Mouse (Mus musculus): ENCODE measurements around the gene Plxnb1. TPM values are rescaled to one million over a fixed set of nuclear protein-coding genes. Genes with fewer than 3 reads are reported as not detected.
A peak's percentile ranks its signal among the peaks of the same experiment; 100 is the strongest.
"Not testable (repeated sequence)": the region's sequence is repeated elsewhere in the genome, so short reads cannot be mapped to it uniquely, and the experiment has no call there.

The Plxnb1 gene
- total RNA-seq, 1 experiment from 2014 or later: 67.0 TPM

- DNase-seq: no peak
Observed at GRCm38 (mm10) chr9:109102541-109102940, 7.4 kb downstream of the Plxnb1 start.

- peak; percentile 93 for DNase-seq
Observed at GRCm38 (mm10) chr9:109103250-109103649, 8.1 kb downstream of the Plxnb1 start.

GRCm38 (mm10) chr9:109104083-109104482 lies 8.9 kb downstream of the Plxnb1 start:
- DNase-seq: no peak

- DNase-seq: peak; percentile 82
Observed at GRCm38 (mm10) chr9:109105011-109105410, 9.8 kb downstream of the Plxnb1 start.

GRCm38 (mm10) chr9:109105648-109106047 lies 10.5 kb downstream of the Plxnb1 start:
- DNase-seq: no peak

- DNase-seq: no peak
Observed at GRCm38 (mm10) chr9:109107341-109107740, 12.2 kb downstream of the Plxnb1 start.

GRCm38 (mm10) chr9:109110240-109110639 lies 15.1 kb downstream of the Plxnb1 start:
- no peak for DNase-seq

GRCm38 (mm10) chr9:109111101-109111500 lies 15.9 kb downstream of the Plxnb1 start:
- DNase-seq: no peak

GRCm38 (mm10) chr9:109111591-109111990 lies 16.4 kb downstream of the Plxnb1 start:
- no peak for DNase-seq

GRCm38 (mm10) chr9:109113331-109113730 lies 18.1 kb downstream of the Plxnb1 start:
- DNase-seq: peak; percentile 3

- peak; percentile 4 for DNase-seq
Observed at GRCm38 (mm10) chr9:109114276-109114675, 19.1 kb downstream of the Plxnb1 start.

- DNase-seq: peak; percentile 4
Observed at GRCm38 (mm10) chr9:109114871-109115270, 19.7 kb downstream of the Plxnb1 start.

GRCm38 (mm10) chr9:109116205-109116604 lies 21.0 kb downstream of the Plxnb1 start:
- DNase-seq: peak; percentile 85

GRCm38 (mm10) chr9:109118106-109118505 lies 22.9 kb downstream of the Plxnb1 start:
- peak; percentile 65 for DNase-seq

GRCm38 (mm10) chr9:109119571-109119970 lies 24.4 kb downstream of the Plxnb1 start:
- DNase-seq: peak; percentile 7

- no peak for DNase-seq
Observed at GRCm38 (mm10) chr9:109120956-109121355, 25.8 kb downstream of the Plxnb1 start.

- DNase-seq: peak; percentile 57
Observed at GRCm38 (mm10) chr9:109122553-109123085, 27.4 kb downstream of the Plxnb1 start.

- DNase-seq: peak; percentile 66
Observed at GRCm38 (mm10) chr9:109123266-109123665, 28.1 kb downstream of the Plxnb1 start.

GRCm38 (mm10) chr9:109124164-109124563 lies 29.0 kb downstream of the Plxnb1 start:
- peak; percentile 4 for DNase-seq

- DNase-seq: no peak
Observed at GRCm38 (mm10) chr9:109125043-109125442, 29.9 kb downstream of the Plxnb1 start.

GRCm38 (mm10) chr9:109125481-109125880 lies 30.3 kb downstream of the Plxnb1 start:
- DNase-seq: peak; percentile 4

GRCm38 (mm10) chr9:109127076-109127475 lies 31.9 kb downstream of the Plxnb1 start:
- DNase-seq: no peak

- peak; percentile 70 for DNase-seq
Observed at GRCm38 (mm10) chr9:109128211-109128610, 33.0 kb downstream of the Plxnb1 start.

GRCm38 (mm10) chr9:109130076-109130475 lies 34.9 kb downstream of the Plxnb1 start:
- no peak for DNase-seq

- not testable (repeated sequence) for DNase-seq
Observed at GRCm38 (mm10) chr9:109140414-109140813, 45.2 kb downstream of the Plxnb1 start.

All from adrenal gland, postnatal 14 days (tissue).